Comparison of ENCODE assay signal across 26 mouse cellular contexts in the genomic region with DNA sequence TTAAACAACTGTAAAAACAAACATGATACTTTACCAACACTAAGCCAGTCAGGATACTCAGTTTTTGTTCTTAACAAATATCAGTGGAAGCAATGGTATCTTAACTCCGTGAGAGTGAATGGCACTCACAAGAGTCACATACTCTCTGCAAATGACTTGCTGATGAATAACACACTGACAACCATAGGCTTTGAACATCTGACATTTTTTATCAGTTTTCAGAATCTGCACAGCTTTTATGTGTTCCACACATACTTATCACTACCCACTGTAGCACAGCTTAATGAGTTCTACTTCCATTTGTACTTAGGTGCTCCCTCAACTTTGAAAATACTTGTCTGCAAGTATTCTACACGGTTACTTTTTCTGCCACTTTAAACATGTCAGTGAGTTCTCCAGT. TPM values are rescaled to one million over a fixed set of nuclear protein-coding genes. Genes with fewer than 3 reads are reported as not detected.
DNase-seq lines count a peak whose midpoint lies in the region; ATAC-seq and TF ChIP-seq lines count a peak whose summit lies in the region.
"Had no signal": no experiment of that assay in that cellular context is flagged by ENCODE, and none has a peak within 500 bp of the region (broad histone marks: within the 10 kb centered on the region; RNA-seq: fewer than 3 reads in every experiment).

No protein-coding gene starts in this region.

- TF ChIP-seq CTCF in layer of hippocampus, adult 2 months (conservative IDR thresholded peaks at IDR 0.05) = no peak

- H3K4me3 ChIP-seq in layer of hippocampus, adult 2 months = no peak overlapping the region
- H3K4me3 ChIP-seq: embryonic facial prominence, embryonic 12.5 days; embryonic facial prominence, embryonic 15.5 days; heart, adult 2 months; heart, embryonic 10.5 days; heart, embryonic 13.5 days; intestine, embryonic 15.5 days had no signal

- DNase-seq in thymus, postnatal 0 days (ENCODE audit: low spot score) = peak; percentile 39
- DNase-seq in thymus, postnatal 25 days = no peak
- DNase-seq in naive thymus-derived CD4-positive, alpha-beta T cell, adult 2 months (ENCODE audit: low read depth) = peak; percentile 52
- no peak for DNase-seq in layer of hippocampus, adult 2 months (ENCODE audit: low spot score in 2 of 2)
- no peak for DNase-seq in adrenal gland, postnatal 14 days
- DNase-seq: adrenal gland, adult 8-10 months; cerebellum, adult 11 months; cerebellum, adult 2 months; cerebellum, adult 9-11 months; cerebellum, postnatal 25 days; forebrain, postnatal 0 days; gastrocnemius, postnatal 10 days; gastrocnemius, postnatal 36 days; heart, adult 2 months; heart, postnatal 14 days; heart, postnatal 4 days; kidney, adult 11 months had no signal

- no peak overlapping the region for H3K27ac ChIP-seq in layer of hippocampus, adult 2 months
- H3K27ac ChIP-seq: embryonic facial prominence, embryonic 12.5 days; embryonic facial prominence, embryonic 15.5 days; heart, adult 2 months; heart, embryonic 10.5 days; heart, embryonic 13.5 days; hindbrain, embryonic 14.5 days; hindbrain, postnatal 0 days; intestine, embryonic 15.5 days had no signal

- peak; percentile 59 for ATAC-seq in activated CD4-positive, CD25-positive, alpha-beta regulatory T cell, adult 4 months
- ATAC-seq: forebrain, embryonic 14.5 days; forebrain, postnatal 0 days; hindbrain, postnatal 0 days; intestine, embryonic 15.5 days had no signal

RNA-seq across cellular contexts. Expression of a gene that starts 35.3 kb away (rescaled TPM):
- 37.0 and 45.3 TPM in 2 replicates for polyA plus RNA-seq in thymus, postnatal 0 days (2015; fragmentation: Nextera tagmentation; extraction: Ambion mirVana)
- polyA plus RNA-seq in activated CD4-positive, CD25-positive, alpha-beta regulatory T cell, adult 4 months (2017; shearing (Covaris generic)) = 10 to 100 TPM; 32.6 to 42.9 TPM
- total RNA-seq in layer of hippocampus, adult 2 months (2021) = 10 to 100 TPM; 74.0 to 83.3 TPM
- total RNA-seq in adrenal gland, postnatal 14 days (2021) = 60.4 and 66.0 TPM in 2 replicates

Comparison
In these comparisons a context has a peak if more than half of its experiments do, and no peak if none do; other contexts are left out.
1. DNase-seq: peak in thymus, postnatal 0 days (single experiment) and naive thymus-derived CD4-positive, alpha-beta T cell, adult 2 months (single experiment); none in thymus, postnatal 25 days (single experiment), layer of hippocampus, adult 2 months (0 of 2) and adrenal gland, postnatal 14 days (single experiment).